Mouse (Mus musculus) heart, adult 2 months (tissue): Measurements from ENCODE around the gene Ceacam19. TPM values are rescaled to one million over a fixed set of nuclear protein-coding genes. Genes with fewer than 3 reads are reported as not detected.
"Not testable (repeated sequence)": the region's sequence is repeated elsewhere in the genome, so short reads cannot be mapped to it uniquely, and the experiment has no call there.

ENCODE experiments used
- DNase-seq, 2 experiments: peaks; one replicate each; pipeline ENCODE4 v3.0.0; 2021
- H3K27ac ChIP-seq: fragments of 200-600 bp; 2 replicates; pipeline ENCODE4 v1.8.1; 2022
- H3K27me3 ChIP-seq: fragments of 200-500 bp; 2 replicates; pipeline ENCODE4 v1.6.1; 2012; ENCODE audit warnings: mild to moderate bottlenecking, low read length, inconsistent platforms, mixed read lengths; ENCODE audit not compliant: control insufficient read depth, insufficient read depth
- H3K36me3 ChIP-seq: fragments of 200-500 bp; 2 replicates; pipeline ENCODE4 v1.6.1; 2012; ENCODE audit warnings: low read length, inconsistent platforms; ENCODE audit not compliant: control insufficient read depth, insufficient read depth
- H3K4me1 ChIP-seq: fragments of 200-500 bp; 2 replicates; pipeline ENCODE4 v1.6.1; 2011; ENCODE audit warnings: low read length; ENCODE audit not compliant: control insufficient read depth, insufficient read depth
- H3K4me3 ChIP-seq: fragments of 200-600 bp; 2 replicates; pipeline ENCODE4 v1.8.1; 2022
- H3K79me2 ChIP-seq: fragments of 200-500 bp; replicated peaks from 2 replicates; pipeline ENCODE4 v1.6.1; 2012; ENCODE audit warnings: mild to moderate bottlenecking, inconsistent platforms, low read length, moderate library complexity, mixed read lengths; ENCODE audit not compliant: control insufficient read depth, insufficient read depth
- H3K9ac ChIP-seq: fragments of 200-500 bp; 2 replicates; pipeline ENCODE4 v1.6.1; 2012; ENCODE audit warnings: low read depth, mild to moderate bottlenecking, control low read depth, inconsistent platforms, low read length, mixed read lengths
- CTCF ChIP-seq: fragments of 200-600 bp; IDR thresholded peaks from 2 replicates; pipeline ENCODE4 v1.8.1; 2022; ENCODE audit warnings: antibody characterized with exemption, mild to moderate bottlenecking, moderate library complexity
- EP300 ChIP-seq: fragments of 200-500 bp; IDR thresholded peaks from 2 replicates; pipeline ENCODE4 v1.6.1; 2011; ENCODE audit warnings: low read depth, low read length, control low read depth; ENCODE audit not compliant: insufficient read depth
- POLR2A ChIP-seq: fragments of 200-500 bp; IDR thresholded peaks from 2 replicates; pipeline ENCODE4 v1.6.1; 2011; ENCODE audit warnings: mild to moderate bottlenecking, low read depth, low read length, control low read depth; ENCODE audit not compliant: insufficient read depth
- WGBS: fragments of 180-500 bp; shearing (Covaris S2); methylation state at CpG from one replicate; pipeline ENCODE4 v1.1.7; 2018; 5-methylcytosine and 5-hydroxymethylcytosine counted together
- intact Hi-C: fragments of 180-260 bp; cut with DNase I; formaldehyde crosslinking; loops from one replicate; pipeline ENCODE4 v1.15.1; 2025
- polyA plus RNA-seq: library from polyadenylated mRNA; depleted of rRNA; stranded (reverse); fragments of >200 nt; gene quantifications from 2 replicates; pipeline ENCODE4 v1.2.3, GENCODE M21; 2012
- total RNA-seq, 2 experiments: library from RNA; stranded (reverse); gene quantifications; 2 replicates each; pipeline ENCODE4 v1.2.3; 2021

Ceacam19 gene
- total and polyA plus RNA-seq, 3 experiments: not detected

- TF ChIP-seq EP300 (no peak), POLR2A (no peak), CTCF (no peak)
- H3K79me2 ChIP-seq: no peaks in the 10 kb centered on the region
- no peaks in the 10 kb centered on the region for H3K27me3 ChIP-seq
- intact Hi-C loops: no loop called here
- H3K9ac ChIP-seq: no peak overlapping the region
- DNase-seq: no peak
- H3K36me3 ChIP-seq: no peaks in the 10 kb centered on the region
- WGBS: 34% methylated on average over 13 of the region's 13 CpGs
- H3K4me1 ChIP-seq: peaks cover 15% of the 10 kb centered on the region
- H3K27ac ChIP-seq: peak overlapping the region; percentile 5; the same call in 1 of the 2 replicates
- H3K4me3 ChIP-seq: no peak overlapping the region
Measured at GRCm38 (mm10) chr7:19932133-19932876, 44.5 kb upstream of the Ceacam19 start.

- 64% methylated on average over 6 of the region's 6 CpGs for WGBS
- intact Hi-C loops, H3K27me3 ChIP-seq, H3K36me3 ChIP-seq, DNase-seq, H3K79me2 ChIP-seq, H3K4me3 ChIP-seq, H3K27ac ChIP-seq, H3K9ac ChIP-seq: not testable (repeated sequence)
- H3K4me1 ChIP-seq: peaks cover 16% of the 10 kb centered on the region
Measured at GRCm38 (mm10) chr7:19930481-19930880, 42.7 kb upstream of the Ceacam19 start.

GRCm38 (mm10) chr7:19928486-19928885 lies 40.7 kb upstream of the Ceacam19 start:
- Histone ChIP-seq H3K36me3 (no peaks in the 10 kb centered on the region), H3K4me3 (no peak overlapping the region), H3K79me2 (no peaks in the 10 kb centered on the region), H3K9ac (no peak overlapping the region), H3K27me3 (no peaks in the 10 kb centered on the region), H3K27ac (peak overlapping the region; percentile 79), H3K4me1 (peaks cover 14% of the 10 kb centered on the region)
- intact Hi-C loops: no loop called here
- 59% methylated on average over 5 of the region's 5 CpGs for WGBS
- DNase-seq: no peak
- no peak for TF ChIP-seq CTCF
- no peak for TF ChIP-seq POLR2A
- TF ChIP-seq EP300: no peak

GRCm38 (mm10) chr7:19926849-19927480 lies 39.2 kb upstream of the Ceacam19 start:
- Histone ChIP-seq H3K4me3 (no peak overlapping the region), H3K27me3 (no peaks in the 10 kb centered on the region), H3K79me2 (no peaks in the 10 kb centered on the region), H3K36me3 (no peaks in the 10 kb centered on the region), H3K27ac (peak overlapping the region; percentile 74), H3K9ac (no peak overlapping the region), H3K4me1 (peaks cover 12% of the 10 kb centered on the region)
- TF ChIP-seq EP300 (no peak), POLR2A (no peak), CTCF (no peak)
- intact Hi-C loops: no loop called here
- WGBS: 0% methylated on average over 2 of the region's 2 CpGs
- DNase-seq: peak in 1 of 2 experiments; percentile 39

GRCm38 (mm10) chr7:19925376-19925775 lies 37.6 kb upstream of the Ceacam19 start:
- H3K27me3 ChIP-seq: no peaks in the 10 kb centered on the region
- H3K36me3 ChIP-seq: no peaks in the 10 kb centered on the region
- DNase-seq: no peak
- no peaks in the 10 kb centered on the region for H3K79me2 ChIP-seq
- 79% methylated on average over 1 of the region's 1 CpGs for WGBS
- intact Hi-C loops: no loop called here
- peak overlapping the region; percentile 2; the same call in 1 of the 2 replicates for H3K27ac ChIP-seq
- H3K4me3 ChIP-seq: no peak overlapping the region
- no peak overlapping the region for H3K9ac ChIP-seq
- no peak for TF ChIP-seq POLR2A
- no peak for TF ChIP-seq CTCF
- no peak for TF ChIP-seq EP300
- peaks cover 10% of the 10 kb centered on the region for H3K4me1 ChIP-seq

GRCm38 (mm10) chr7:19923797-19924196 lies 36.0 kb upstream of the Ceacam19 start:
- 38% methylated on average over 11 of the region's 15 CpGs for WGBS
- Histone ChIP-seq H3K4me1 (peaks cover 12% of the 10 kb centered on the region), H3K9ac (no peak overlapping the region), H3K27ac (no peak overlapping the region), H3K36me3 (no peaks in the 10 kb centered on the region; the same call in 1 of the 2 replicates), H3K4me3 (no peak overlapping the region), H3K27me3 (no peaks in the 10 kb centered on the region), H3K79me2 (0 out of 2 replicates have a peak, but pooled peaks cover 1% of the 10 kb centered on the region)
- TF ChIP-seq CTCF (no peak), EP300 (no peak), POLR2A (no peak)
- DNase-seq: no peak
- intact Hi-C loops: no loop called here
